Mouse (Mus musculus) stomach, postnatal 0 days (tissue): ENCODE results near the gene Ccdc3. TPM values are rescaled to one million over a fixed set of nuclear protein-coding genes. Genes with fewer than 3 reads are reported as not detected.
"Not testable (repeated sequence)": the region's sequence is repeated elsewhere in the genome, so short reads cannot be mapped to it uniquely, and the experiment has no call there.

Experiments used
- ATAC-seq: fragments of 200-750 bp; cut with Nextera tagmentation; 2 replicates; pipeline ENCODE4 v1.8.0; 2017; ENCODE audit not compliant: low FRiP score, low TSS enrichment
- DNase-seq: peaks from one replicate; pipeline ENCODE4 v3.0.0-alpha.2; 2016; ENCODE audit warnings: low spot score
- H3K27ac ChIP-seq: fragments of 300-500 bp; sonication (generic); replicated peaks from 2 replicates; pipeline ENCODE4 v1.5.1; 2014; ENCODE audit warnings: mild to moderate bottlenecking, control low read depth
- H3K27me3 ChIP-seq: fragments of 300-500 bp; sonication (generic); 2 replicates; pipeline ENCODE4 v1.6.1; 2014; ENCODE audit warnings: low read length; ENCODE audit not compliant: control insufficient read depth, insufficient read depth
- H3K36me3 ChIP-seq: fragments of 300-500 bp; sonication (generic); 2 replicates; pipeline ENCODE4 v1.6.1; 2014; ENCODE audit warnings: low read length, mixed read lengths; ENCODE audit not compliant: control insufficient read depth, insufficient read depth
- H3K4me1 ChIP-seq: fragments of 300-500 bp; sonication (generic); replicated peaks from 2 replicates; pipeline ENCODE4 v1.6.1; 2014; ENCODE audit warnings: antibody characterized with exemption; ENCODE audit not compliant: control insufficient read depth, insufficient read depth
- H3K4me2 ChIP-seq: fragments of 300-500 bp; sonication (generic); replicated peaks from 2 replicates; pipeline ENCODE4 v1.6.1; 2014; ENCODE audit warnings: low read depth, mild to moderate bottlenecking, control low read depth, moderate library complexity
- H3K4me3 ChIP-seq: fragments of 300-500 bp; sonication (generic); 2 replicates; pipeline ENCODE4 v1.5.1; 2014; ENCODE audit warnings: low read depth, low read length, control low read depth
- H3K9ac ChIP-seq: fragments of 300-500 bp; sonication (generic); 2 replicates; pipeline ENCODE4 v1.6.1; 2014; ENCODE audit warnings: mild to moderate bottlenecking, low read length, control low read depth, mixed read lengths
- H3K9me3 ChIP-seq: fragments of 300-500 bp; sonication (generic); 2 replicates; pipeline ENCODE4 v1.6.1; 2016; ENCODE audit warnings: low read length; ENCODE audit not compliant: control insufficient read depth
- CTCF ChIP-seq: IDR thresholded peaks from 2 replicates; pipeline ENCODE4 v1.5.1; 2016; ENCODE audit warnings: antibody characterized with exemption, low read depth, mild to moderate bottlenecking, moderate library complexity
- EP300 ChIP-seq: optimal IDR thresholded peaks from 2 replicates; pipeline ENCODE3; 2016; ENCODE audit warnings: antibody characterized with exemption
- WGBS: fragments of 180-500 bp; shearing (Covaris S2); extraction: QIAGEN DNeasy Blood & Tissue Kit; methylation state at CpG from one replicate; pipeline ENCODE4 v1.1.7; 2014; 5-methylcytosine and 5-hydroxymethylcytosine counted together
- polyA plus RNA-seq: library from polyadenylated mRNA; unstranded; fragments of >200 nt; fragmentation: Nextera tagmentation; extraction: Ambion mirVana; gene quantifications from 2 replicates; pipeline ENCODE4 v1.2.1, GENCODE M21; 2015

Ccdc3 gene
- polyA plus RNA-seq = 24.4 and 32.1 TPM in 2 replicates

DNA sequence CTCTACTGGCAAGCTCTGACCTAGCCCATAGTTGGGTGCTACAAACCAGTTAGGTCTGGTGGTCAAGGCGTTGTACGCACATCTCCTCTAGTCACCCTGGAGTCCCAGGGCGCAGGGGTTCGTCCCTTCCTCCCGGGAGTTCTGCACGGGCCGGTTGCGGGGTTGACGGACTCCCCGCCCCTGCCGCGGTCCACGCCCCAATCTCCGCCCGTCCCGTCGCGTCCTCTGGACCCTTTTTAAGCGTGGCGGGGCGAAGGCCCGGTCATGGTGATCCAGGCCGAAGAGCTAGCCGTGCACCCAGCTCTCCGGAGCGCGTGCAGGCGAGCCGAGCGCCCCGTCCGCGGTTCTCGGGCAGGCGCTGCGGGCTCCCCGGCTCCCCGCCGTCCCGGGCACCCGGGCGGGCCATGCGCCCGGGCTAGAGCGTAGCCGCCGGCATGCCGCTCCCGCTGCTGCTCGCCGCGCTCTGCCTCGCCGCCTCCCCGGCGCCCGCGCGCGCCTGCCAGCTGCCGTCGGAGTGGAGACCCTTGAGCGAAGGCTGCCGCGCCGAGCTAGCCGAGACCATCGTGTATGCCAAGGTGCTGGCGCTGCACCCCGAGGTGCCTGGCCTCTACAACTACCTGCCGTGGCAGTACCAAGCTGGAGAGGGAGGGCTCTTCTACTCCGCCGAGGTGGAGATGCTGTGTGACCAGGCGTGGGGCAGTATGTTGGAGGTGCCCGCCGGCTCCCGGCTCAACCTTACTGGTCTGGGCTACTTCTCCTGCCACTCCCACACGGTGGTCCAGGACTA is at the start of gene Ccdc3:
TSS of gene Ccdc3 (plus strand) at position 277 of the 787 bp plus-strand sequence.
- Histone ChIP-seq H3K27ac (no peak within 1 kb of the TSS; the same call in 1 of the 2 replicates), H3K27me3 (no peaks in the 10 kb centered on the region), H3K9me3 (no peaks in the 10 kb centered on the region), H3K4me1 (no peaks in the 10 kb centered on the region), H3K36me3 (no peaks in the 10 kb centered on the region), H3K4me2 (peak within 1 kb of the TSS; percentile 77), H3K9ac (peak within 1 kb of the TSS; percentile 74), H3K4me3 (peak within 1 kb of the TSS; percentile 58)
- WGBS = under 1% methylated on average over 78 of the region's 78 CpGs
- DNase-seq = peak; percentile 46
- TF ChIP-seq EP300 (no peak), CTCF (no peak)
- ATAC-seq = peak; percentile 66

DNA sequence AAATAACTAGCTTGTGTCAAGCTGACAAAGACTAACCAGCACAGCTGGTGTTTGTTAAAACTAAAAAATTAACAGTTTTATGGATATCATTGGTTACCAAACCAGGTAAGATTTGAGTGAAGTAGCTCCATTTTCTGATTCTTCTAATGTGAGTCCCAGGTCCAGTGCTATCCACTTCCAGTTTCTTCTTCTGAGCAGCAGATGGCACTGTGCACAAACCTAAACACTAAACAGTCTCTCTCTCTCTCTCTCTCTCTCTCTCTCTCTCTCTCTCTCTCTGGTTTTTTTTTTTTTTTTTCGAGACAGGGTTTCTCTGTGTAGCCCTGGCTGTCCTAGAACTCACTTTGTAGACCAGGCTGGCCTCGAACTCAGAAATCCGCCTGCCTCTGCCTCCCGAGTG is 47.2 kb upstream of the Ccdc3 start:
- WGBS = 100% methylated on average over 3 of the region's 4 CpGs
- not testable (repeated sequence) for H3K9ac ChIP-seq, H3K36me3 ChIP-seq, H3K9me3 ChIP-seq, H3K4me3 ChIP-seq, H3K27ac ChIP-seq, H3K27me3 ChIP-seq, H3K4me1 ChIP-seq, ATAC-seq, H3K4me2 ChIP-seq, DNase-seq
- TF ChIP-seq CTCF = peak; percentile 75

DNA sequence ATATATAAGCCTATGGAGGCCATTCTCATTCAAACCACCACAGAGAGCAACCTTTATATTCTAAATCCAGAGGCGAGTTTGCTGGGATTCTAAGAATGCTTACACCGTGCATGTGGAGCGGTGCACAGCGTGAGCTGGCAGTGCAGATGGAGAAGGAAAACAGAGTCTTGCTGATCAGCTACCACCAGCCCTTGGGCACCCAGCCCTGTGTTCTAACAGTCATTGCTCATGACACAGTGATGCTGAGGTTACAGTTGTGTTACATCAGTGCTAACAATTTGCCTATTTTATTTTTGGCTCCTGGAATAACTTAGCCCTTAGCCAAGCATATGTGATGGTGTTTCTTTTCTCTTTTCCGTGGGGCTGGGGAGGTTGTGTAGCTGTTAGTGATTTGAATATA is 42.7 kb upstream of the Ccdc3 start:
- WGBS = 81% methylated on average over 5 of the region's 5 CpGs

DNA sequence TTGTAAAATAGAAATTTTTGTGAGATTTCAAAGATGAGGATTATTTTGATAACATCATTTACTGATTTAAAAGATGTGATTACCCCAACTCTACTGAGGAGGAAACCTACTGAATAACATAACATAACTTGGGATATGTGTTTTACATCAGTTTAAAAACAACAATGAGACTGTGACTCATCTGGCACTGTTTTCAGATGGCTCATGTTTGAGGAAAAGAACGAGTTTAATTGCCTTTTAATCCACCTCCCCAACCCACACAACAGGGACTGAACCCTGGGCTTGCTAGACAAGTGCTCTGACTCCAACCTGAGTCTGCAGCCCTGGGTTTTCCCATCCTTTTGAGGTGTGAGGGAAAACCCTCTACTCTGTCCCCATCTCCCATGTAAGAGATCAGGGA is 42.3 kb upstream of the Ccdc3 start:
- Histone ChIP-seq H3K4me3 (no peak overlapping the region), H3K27me3 (no peaks in the 10 kb centered on the region), H3K4me2 (no peak overlapping the region), H3K9ac (no peak overlapping the region), H3K27ac (no peak overlapping the region), H3K9me3 (no peaks in the 10 kb centered on the region), H3K36me3 (no peaks in the 10 kb centered on the region), H3K4me1 (no peaks in the 10 kb centered on the region)
- WGBS = 10% methylated on average over 1 of the region's 1 CpGs
- ATAC-seq = no peak
- TF ChIP-seq EP300 (no peak), CTCF (no peak)
- DNase-seq = no peak

More for the DNA sequence above, 42.7 kb upstream of the Ccdc3 start:
- Histone ChIP-seq H3K4me2 (no peak overlapping the region), H3K9ac (no peak overlapping the region), H3K4me3 (no peak overlapping the region), H3K9me3 (no peaks in the 10 kb centered on the region), H3K4me1 (no peaks in the 10 kb centered on the region), H3K27ac (no peak overlapping the region), H3K27me3 (no peaks in the 10 kb centered on the region), H3K36me3 (no peaks in the 10 kb centered on the region)
- ATAC-seq (no peak), DNase-seq (no peak)
- TF ChIP-seq CTCF (no peak), EP300 (no peak)

DNA sequence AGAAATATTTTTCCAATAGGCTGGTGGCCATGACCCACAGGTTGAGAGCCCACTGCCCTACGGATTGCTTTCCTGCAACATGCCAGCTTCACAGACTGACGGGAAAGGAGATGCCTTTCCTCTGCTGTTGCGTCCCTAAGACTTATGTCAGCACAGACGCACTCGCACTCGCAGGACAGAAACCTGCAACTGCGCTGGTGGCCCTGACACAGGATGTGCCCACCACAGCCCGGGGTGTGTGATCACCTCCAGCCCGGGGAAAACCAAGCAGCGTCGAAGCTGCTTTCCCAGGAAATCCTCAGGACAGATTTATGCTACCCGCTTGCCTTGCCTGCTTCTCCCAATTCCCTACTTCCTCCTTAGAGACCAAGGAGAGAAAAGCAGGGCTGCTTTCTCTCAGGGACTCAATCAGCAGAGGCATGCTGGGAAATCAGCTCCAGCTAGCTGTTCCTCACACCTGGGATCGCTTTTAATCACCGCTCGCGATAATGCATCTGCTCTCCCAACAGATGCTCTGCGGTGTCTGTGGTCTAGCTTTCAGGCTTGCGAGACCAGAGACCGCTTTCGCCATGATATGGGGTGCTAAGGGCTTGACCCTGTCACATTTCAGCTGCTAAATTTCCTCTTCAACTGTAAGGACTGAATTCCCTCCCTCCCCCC is 39.7 kb upstream of the Ccdc3 start:
- Histone ChIP-seq H3K4me3 (no peak overlapping the region), H3K4me1 (no peaks in the 10 kb centered on the region), H3K27ac (no peak overlapping the region), H3K4me2 (peak overlapping the region; percentile 21), H3K36me3 (no peaks in the 10 kb centered on the region), H3K9me3 (no peaks in the 10 kb centered on the region), H3K27me3 (no peaks in the 10 kb centered on the region), H3K9ac (peak overlapping the region; percentile 28)
- 28% methylated on average over 20 of the region's 20 CpGs for WGBS
- ATAC-seq = no peak
- DNase-seq = no peak
- TF ChIP-seq CTCF (no peak), EP300 (no peak)

DNA sequence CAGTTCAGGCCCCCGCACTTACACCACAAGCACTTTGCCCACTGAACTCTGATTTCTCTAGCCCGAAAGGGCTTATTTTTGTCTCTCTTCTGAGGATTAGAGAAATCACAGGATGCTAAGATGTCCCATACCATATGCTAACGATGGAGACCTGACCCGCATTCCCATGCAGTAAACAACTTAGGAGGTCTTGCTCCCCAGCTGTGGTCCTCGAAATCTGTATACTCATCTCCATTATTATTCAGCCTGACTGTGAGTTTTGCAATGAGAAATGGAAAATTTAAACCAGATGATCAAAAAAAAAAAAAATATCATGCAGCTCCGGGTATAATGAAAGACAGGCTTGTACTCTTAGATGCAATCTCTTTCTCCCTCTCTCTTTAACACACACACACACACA is 38.4 kb upstream of the Ccdc3 start:
- Histone ChIP-seq H3K9ac (no peak overlapping the region), H3K9me3 (no peaks in the 10 kb centered on the region), H3K27me3 (no peaks in the 10 kb centered on the region), H3K4me1 (no peaks in the 10 kb centered on the region), H3K36me3 (no peaks in the 10 kb centered on the region), H3K4me2 (no peak overlapping the region), H3K4me3 (no peak overlapping the region), H3K27ac (no peak overlapping the region)
- 62% methylated on average over 6 of the region's 6 CpGs for WGBS
- DNase-seq (no peak), ATAC-seq (no peak)
- TF ChIP-seq EP300 = no peak
- no peak for TF ChIP-seq CTCF
